Mouse (Mus musculus) frontal cortex, postnatal 14 days (tissue): ENCODE data around the gene Zfp780b.
A peak's percentile ranks its signal among the peaks of the same experiment; 100 is the strongest.
"Not testable (repeated sequence)": the region's sequence is repeated elsewhere in the genome, so short reads cannot be mapped to it uniquely, and the experiment has no call there.

Source experiments
- DNase-seq, 2 experiments: peaks; one replicate each; pipeline ENCODE4 v3.0.0; 2022; ENCODE audit warnings: low spot score in 2 of 2

Zfp780b gene

DNA sequence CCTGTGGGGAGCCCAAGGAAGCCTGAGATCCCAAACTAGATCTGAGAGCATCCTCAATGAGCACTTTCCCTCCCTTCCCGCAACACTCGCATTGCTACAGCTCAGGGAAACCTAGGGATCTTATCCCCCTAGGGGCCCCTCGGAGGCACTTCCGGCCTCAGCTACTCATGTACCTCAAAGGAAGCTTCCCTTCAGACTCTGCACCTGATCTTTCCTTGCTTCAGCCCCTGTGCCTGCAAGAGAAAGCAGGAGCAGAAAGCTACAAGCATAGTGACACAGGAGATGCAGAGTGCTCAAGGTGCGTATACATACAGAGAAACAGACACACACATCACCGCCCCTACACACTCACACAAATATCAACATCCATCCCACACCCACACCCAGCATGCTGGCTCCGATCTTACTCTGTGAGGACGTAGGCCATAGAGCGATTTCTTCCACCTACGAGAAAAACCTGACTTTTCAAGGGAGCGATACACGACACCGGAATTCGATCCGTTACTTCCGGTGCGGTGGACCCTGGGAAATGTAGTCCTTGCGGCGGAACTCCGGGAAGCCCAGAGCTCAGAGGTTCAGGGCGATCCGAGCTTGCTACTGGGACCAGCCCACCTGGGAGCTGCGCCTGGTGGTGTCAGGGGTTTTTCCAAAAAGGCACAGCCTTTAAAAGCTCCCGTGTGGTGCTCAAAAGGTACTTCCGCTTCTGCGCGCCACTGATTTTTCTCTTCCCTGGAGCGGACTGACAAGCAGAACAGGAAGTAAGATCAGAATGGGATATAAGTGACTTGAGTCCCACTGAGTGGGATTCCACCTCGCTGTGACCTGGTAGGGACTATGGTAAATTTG lies at the start of gene Zfp780b:
TSS of gene Zfp780b (minus strand) at position 489 of the 846 bp plus-strand sequence.
- DNase-seq = peak; percentile 34 to 64

DNA sequence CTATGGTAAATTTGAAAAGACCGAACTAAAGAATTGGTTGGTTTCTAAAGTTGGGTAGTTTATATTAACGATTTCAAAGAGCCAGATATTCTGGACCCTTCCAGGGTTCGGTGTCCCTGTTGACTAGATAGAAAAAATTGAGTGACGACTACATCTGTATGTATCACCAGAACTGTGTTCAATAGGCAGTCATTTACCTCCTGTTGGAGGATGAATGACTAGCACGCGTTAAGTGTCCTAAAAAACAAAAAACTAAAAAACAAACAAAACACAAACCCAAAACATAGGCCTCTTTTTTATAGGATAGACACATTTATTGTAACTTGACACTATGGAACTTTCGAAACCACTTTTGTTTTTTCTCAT lies 35.5 kb upstream of the Zfp780b start:
- no peak for DNase-seq

DNA sequence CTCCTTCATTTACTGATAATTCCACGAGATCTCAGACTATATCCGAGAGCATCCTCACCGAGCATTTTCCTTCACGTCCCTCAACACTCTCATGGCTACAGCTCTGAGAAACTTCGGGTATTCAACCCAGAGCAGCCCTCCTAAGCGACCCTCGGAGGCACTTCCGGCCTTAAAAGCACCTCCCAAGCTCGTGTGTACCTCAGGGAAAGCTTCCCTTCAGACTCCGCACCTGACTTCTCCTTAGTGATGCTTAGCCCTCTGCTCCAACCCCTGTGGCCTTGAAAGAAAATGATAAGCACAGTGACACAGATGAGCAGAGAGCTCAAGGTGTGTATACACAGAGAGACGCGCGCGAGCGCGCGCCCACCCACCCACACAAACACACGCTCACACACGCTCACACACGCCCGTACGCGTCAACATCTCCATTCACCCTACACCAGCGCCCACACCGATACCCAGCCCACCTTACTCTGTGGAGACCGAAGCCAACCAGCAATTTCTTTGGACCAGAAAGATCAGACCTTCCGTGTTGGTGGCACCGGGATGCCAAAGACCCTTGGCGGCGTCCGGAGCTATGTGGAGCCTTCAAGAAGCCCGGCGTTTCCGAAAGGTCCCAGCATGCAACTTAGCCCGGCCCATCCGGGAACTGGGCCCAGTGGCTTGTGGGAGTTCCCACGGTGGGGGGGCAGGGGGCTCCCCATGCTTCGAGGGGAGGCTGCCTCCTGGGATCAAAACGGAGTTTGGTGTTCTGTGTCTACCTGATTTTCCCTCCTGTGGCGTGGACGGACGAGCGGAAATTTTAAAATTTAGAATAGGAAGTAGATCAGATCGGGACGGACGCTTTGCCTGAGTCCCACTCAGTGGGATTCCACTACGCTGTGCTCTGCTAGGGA lies 34.8 kb upstream of the Zfp780b start, which contains the start of gene Zfp850:
TSS of gene Zfp850 (minus strand) at position 567 of the 896 bp plus-strand sequence.
- DNase-seq = peak; percentile 65 to 77

DNA sequence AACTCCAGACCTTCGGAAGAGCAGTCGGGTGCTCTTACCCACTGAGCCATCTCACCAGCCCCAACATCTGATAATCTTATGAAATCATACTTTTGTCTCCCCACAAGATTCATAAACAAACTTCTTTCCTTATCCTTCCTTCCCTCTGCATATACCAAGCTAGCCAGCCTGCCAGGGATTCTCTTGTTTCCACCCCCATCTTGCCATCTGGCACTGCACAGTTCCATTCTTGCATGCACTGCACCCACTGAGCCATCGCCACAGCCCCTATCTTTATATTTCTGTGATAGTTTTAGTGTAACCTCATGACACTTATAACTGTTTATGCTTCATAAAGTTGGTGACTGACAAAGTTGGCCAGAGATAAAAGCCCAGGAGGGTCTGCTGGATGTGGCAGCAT lies 31.3 kb upstream of the Zfp780b start:
- peak; percentile 5 to 9 for DNase-seq

DNA sequence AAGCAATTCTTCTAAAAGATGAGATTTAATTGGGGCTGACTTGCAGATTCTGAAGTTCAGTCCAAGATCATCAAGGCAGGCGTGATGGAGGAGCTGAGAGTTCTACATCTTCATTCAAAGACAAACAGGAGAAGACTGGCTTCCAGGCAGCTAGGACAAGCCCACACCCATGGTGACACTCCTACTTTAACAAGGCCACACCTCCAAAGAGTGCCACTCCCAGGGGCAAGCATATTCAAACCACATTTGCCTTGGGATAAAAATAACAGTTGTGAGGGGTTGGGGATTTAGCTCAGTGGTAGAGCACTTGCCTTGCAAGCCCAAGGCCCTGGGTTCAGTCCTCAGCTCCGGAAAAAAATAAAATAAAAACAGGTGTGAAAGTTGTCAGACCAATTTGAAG lies 3.2 kb upstream of the Zfp780b start:
- DNase-seq = no peak

DNA sequence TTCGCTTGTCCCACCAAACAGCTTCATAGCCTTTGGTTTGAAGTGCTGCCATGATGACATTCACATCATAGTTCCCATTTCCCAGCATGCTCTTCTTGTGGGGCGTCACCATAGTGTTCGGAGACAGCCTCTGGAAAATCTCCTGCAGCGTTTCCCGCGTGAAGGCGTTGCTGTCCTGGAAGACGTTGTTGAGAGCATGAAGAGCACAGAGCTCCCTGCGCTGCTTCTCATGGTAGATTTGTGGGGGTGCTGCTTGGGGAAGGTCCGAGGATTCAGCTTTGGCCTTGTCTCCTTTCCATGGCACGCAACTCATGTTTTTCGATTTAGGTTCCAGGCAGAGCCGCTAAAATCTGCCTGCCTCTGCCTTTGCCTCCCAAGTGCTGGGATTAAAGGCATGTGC lies 29.5 kb downstream of the Zfp780b start:
- not testable (repeated sequence) for DNase-seq

DNA sequence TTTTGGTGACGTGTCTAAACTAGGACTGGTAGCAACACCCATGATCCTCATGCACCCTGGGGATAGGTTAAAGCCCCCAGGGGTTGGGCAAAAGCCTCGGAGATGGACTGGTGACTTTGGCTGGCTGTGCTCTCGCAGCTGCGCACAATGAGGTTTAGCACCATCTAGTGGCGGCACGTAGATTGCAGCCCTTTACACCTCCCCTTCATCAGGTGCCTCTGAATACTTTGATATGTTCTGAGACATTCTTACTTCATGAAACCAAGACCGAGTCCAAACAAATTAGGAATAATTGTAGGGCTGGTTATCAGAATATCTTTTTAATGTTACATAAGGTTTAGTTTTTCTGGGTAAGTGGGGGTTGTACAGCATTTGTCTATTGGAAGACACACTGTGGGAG lies 37.1 kb downstream of the Zfp780b start:
- DNase-seq = peak in 1 of 2 experiments; percentile 13

DNA sequence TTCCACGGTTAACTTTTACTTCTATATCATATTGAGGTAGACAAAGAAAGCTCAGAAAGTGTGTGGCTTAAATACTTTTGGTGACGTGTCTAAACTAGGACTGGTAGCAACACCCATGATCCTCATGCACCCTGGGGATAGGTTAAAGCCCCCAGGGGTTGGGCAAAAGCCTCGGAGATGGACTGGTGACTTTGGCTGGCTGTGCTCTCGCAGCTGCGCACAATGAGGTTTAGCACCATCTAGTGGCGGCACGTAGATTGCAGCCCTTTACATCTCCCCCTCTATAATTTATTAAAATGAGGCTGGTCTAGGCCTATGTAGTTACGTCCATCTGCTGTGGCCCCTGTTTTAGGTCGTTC lies 45.2 kb downstream of the Zfp780b start:
- not testable (repeated sequence) for DNase-seq

DNA sequence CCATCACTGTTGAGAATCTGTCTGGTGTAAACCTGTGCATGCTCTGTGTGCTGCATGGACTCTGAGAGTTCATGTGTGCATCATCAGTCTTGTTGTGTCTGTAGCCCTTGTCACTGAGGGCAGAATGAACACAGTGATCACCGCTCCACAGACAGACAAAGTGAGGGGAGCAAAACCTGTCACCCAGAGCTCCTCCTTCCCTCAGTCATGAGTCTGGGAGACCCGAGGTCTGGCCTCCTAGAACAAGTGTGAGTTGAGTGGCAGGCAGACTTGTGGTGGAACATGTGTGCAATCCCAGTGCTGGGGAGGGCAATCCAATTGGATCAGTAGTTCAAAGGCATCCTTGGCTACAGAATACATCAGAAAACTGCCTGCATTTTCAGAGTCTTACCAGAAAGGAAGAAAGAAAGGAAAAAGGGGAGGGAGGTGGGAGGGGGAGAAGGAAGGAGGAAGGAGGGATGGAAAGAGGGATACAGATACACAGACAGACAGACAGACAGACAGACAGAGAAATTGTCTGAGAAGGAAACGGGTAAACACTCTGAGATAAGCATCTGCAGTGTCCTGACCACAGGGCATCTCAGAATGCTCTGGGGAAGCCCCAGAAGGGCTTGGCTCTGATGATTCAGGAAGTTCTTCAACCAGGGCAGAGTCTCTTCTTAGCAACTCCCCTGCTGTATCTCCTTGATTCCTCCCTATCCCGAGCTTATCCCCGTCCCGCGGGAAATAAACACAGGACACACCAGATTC lies 45.7 kb downstream of the Zfp780b start:
- DNase-seq = no peak

DNA sequence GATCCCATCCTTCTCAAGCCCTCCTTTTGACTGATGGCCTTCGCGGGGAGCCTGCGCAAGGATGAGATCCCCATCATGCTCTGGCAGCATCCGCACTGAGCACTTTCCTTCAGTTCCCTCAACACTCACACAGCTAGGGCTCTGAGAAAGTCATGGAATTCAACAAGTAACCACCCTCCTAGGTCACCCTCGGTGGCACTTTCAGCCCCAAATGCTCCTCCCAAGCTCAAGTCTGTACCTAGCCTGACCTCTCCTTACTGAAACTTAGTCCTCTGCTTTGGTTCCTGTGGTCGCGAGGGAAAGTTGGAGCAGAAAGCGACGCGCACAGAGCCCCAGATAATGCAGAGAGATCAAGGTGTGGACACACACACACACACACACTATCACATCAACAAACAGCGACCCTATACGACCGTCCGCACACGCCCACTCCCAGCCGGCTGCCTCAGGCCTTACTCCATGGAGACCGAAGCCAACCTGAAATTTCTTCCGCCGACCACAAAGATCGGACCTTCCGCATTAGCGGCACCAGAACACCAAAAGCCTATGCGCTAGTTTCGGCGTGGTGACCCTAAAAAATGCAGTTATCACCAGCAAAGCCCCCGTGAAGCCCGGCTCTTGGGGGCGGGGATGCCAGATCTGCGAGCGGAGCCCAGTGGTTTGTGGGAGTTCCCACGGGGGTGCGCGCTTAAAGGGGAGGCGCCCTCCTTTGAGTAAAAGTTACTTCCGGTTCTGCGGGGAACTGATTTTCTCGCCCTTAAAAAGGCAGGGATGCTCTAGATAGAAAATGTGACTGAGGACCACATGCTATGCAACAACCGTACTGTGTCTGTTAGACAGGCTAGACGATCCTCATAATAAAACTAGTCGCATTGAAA lies 49.9 kb downstream of the Zfp780b start, which contains the start of gene Zfp974:
TSS of gene Zfp974 (minus strand) at position 643 of the 878 bp plus-strand sequence.
- peak; percentile 33 to 55 for DNase-seq

DNA sequence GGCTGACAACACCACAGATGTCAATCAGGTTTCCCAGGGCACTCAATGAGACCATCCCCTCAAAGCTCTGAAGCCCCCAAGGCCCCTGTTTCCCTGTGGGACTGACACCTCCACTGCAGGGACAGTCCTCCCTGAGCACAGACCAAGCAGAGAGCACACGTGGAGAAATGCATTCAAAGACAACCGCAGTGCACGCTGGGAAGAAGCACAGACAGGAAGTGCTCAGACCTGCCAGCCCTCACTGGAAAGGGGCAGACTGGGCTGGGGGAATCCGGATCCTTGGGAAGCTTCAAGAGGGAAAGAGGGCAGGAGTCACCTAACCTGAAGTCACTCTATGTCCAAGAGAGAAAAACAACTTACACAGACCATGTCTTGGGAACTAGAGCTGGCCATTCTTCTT lies 51.9 kb downstream of the Zfp780b start:
- DNase-seq = not testable (repeated sequence)

DNA sequence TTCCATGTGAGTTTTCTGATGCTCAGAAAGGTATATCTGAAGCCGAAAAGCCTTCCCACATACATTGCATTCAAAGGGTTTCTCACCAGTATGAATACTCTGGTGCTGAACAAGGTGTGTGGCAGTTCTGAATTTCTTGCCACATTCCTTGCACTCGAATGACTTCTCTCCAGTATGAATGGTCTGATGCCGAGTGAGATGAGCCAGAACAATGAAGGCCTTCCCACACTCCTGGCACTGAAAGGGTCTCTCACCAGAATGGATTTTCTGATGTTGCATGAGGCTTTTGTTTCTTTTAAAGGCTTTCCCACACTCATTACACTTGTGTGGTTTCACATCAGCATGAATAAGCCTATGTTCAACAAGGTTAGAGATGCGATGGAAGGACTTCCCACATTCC lies 68.0 kb downstream of the Zfp780b start:
- DNase-seq = not testable (repeated sequence)
